Mouse (Mus musculus) midbrain, embryonic 11.5 days (tissue): ENCODE data around the gene Pik3c2g. TPM values are rescaled to one million over a fixed set of nuclear protein-coding genes. Genes with fewer than 3 reads are reported as not detected.

Source experiments
- ATAC-seq: fragments of 200-750 bp; cut with Nextera tagmentation; 2 replicates; pipeline ENCODE4 v1.8.0; 2017; ENCODE audit warnings: moderate TSS enrichment, moderate library complexity; ENCODE audit not compliant: low FRiP score
- DNase-seq: peaks from one replicate; pipeline ENCODE4 v3.0.0; 2015; ENCODE audit warnings: low spot score; ENCODE audit errors: missing footprints
- H3K27ac ChIP-seq: fragments of 300-500 bp; sonication (generic); 2 replicates; pipeline ENCODE4 v1.5.1; 2014; ENCODE audit warnings: low read depth, low read length
- H3K27me3 ChIP-seq: fragments of 300-500 bp; sonication (generic); 2 replicates; pipeline ENCODE4 v1.6.1; 2014; ENCODE audit warnings: mild to moderate bottlenecking, low read length, moderate library complexity, mixed read lengths; ENCODE audit not compliant: control insufficient read depth, insufficient read depth
- H3K36me3 ChIP-seq: fragments of 300-500 bp; sonication (generic); 2 replicates; pipeline ENCODE4 v1.6.1; 2014; ENCODE audit warnings: mild to moderate bottlenecking, low read length, moderate library complexity, mixed read lengths; ENCODE audit not compliant: control insufficient read depth, insufficient read depth
- H3K4me1 ChIP-seq: fragments of 300-500 bp; sonication (generic); 2 replicates; pipeline ENCODE4 v1.6.1; 2014; ENCODE audit warnings: low read length; ENCODE audit not compliant: control insufficient read depth, insufficient read depth
- H3K4me2 ChIP-seq: fragments of 300-500 bp; sonication (generic); 2 replicates; pipeline ENCODE4 v1.6.1; 2014; ENCODE audit warnings: mild to moderate bottlenecking, moderate library complexity
- H3K4me3 ChIP-seq: fragments of 300-500 bp; sonication (generic); 2 replicates; pipeline ENCODE4 v1.5.1; 2014; ENCODE audit warnings: low read depth, low read length
- H3K9ac ChIP-seq: fragments of 300-500 bp; sonication (generic); 2 replicates; pipeline ENCODE4 v1.6.1; 2014; ENCODE audit warnings: low read length
- H3K9me3 ChIP-seq: fragments of 300-500 bp; sonication (generic); 2 replicates; pipeline ENCODE4 v1.6.1; 2016; ENCODE audit warnings: low read length; ENCODE audit not compliant: control insufficient read depth
- WGBS: fragments of 180-500 bp; shearing (Covaris S2); extraction: QIAGEN DNeasy Blood & Tissue Kit; methylation state at CpG from one replicate; pipeline ENCODE4 v1.1.7; 2014; 5-methylcytosine and 5-hydroxymethylcytosine counted together
- polyA plus RNA-seq: library from polyadenylated mRNA; unstranded; fragments of >200 nt; fragmentation: Nextera tagmentation; extraction: Ambion mirVana; gene quantifications from 2 replicates; pipeline ENCODE4 v1.2.1, GENCODE M21; 2014

Pik3c2g gene
- polyA plus RNA-seq, 1 experiment from 2014 or later: not detected

- 94% methylated on average over 4 of the region's 4 CpGs for WGBS
- H3K27me3 ChIP-seq: no peaks in the 10 kb centered on the region
- H3K9ac ChIP-seq: no peak overlapping the region
- peaks cover 2% of the 10 kb centered on the region; the same call in 1 of the 2 replicates for H3K4me1 ChIP-seq
- H3K27ac ChIP-seq: no peak overlapping the region
- H3K4me3 ChIP-seq: no peak overlapping the region
- DNase-seq: peak; percentile 54
- ATAC-seq: no peak
- no peaks in the 10 kb centered on the region for H3K36me3 ChIP-seq
- no peak overlapping the region for H3K4me2 ChIP-seq
- H3K9me3 ChIP-seq: no peaks in the 10 kb centered on the region
Measured at GRCm38 (mm10) chr6:139971608-139972298, 384.7 kb downstream of the Pik3c2g start.

- Histone ChIP-seq H3K4me2 (no peak overlapping the region), H3K27ac (no peak overlapping the region), H3K27me3 (no peaks in the 10 kb centered on the region), H3K4me3 (no peak overlapping the region), H3K4me1 (no peaks in the 10 kb centered on the region), H3K36me3 (no peaks in the 10 kb centered on the region), H3K9me3 (no peaks in the 10 kb centered on the region), H3K9ac (no peak overlapping the region)
- 82% methylated on average over 5 of the region's 5 CpGs for WGBS
- DNase-seq: no peak
- no peak for ATAC-seq
Measured at GRCm38 (mm10) chr6:139974668-139975067, 387.6 kb downstream of the Pik3c2g start.

GRCm38 (mm10) chr6:139978114-139978513 is 391.1 kb downstream of the Pik3c2g start:
- Histone ChIP-seq H3K4me2 (no peak overlapping the region), H3K27me3 (no peaks in the 10 kb centered on the region), H3K4me3 (no peak overlapping the region), H3K9me3 (no peaks in the 10 kb centered on the region), H3K27ac (no peak overlapping the region), H3K9ac (no peak overlapping the region), H3K4me1 (no peaks in the 10 kb centered on the region), H3K36me3 (no peaks in the 10 kb centered on the region)
- ATAC-seq (no peak), DNase-seq (no peak)
- WGBS: 61% methylated on average over 3 of the region's 3 CpGs

- H3K27ac ChIP-seq: no peak overlapping the region
- no peak overlapping the region for H3K9ac ChIP-seq
- H3K27me3 ChIP-seq: no peaks in the 10 kb centered on the region
- ATAC-seq (no peak), DNase-seq (no peak)
- H3K4me3 ChIP-seq: no peak overlapping the region
- H3K4me2 ChIP-seq: no peak overlapping the region
- no peaks in the 10 kb centered on the region for H3K36me3 ChIP-seq
- H3K4me1 ChIP-seq: no peaks in the 10 kb centered on the region
- H3K9me3 ChIP-seq: no peaks in the 10 kb centered on the region
Measured at GRCm38 (mm10) chr6:139981061-139981460, 394.0 kb downstream of the Pik3c2g start.

GRCm38 (mm10) chr6:139984069-139984468 is 397.0 kb downstream of the Pik3c2g start:
- H3K27ac ChIP-seq: no peak overlapping the region
- H3K9ac ChIP-seq: no peak overlapping the region
- H3K27me3 ChIP-seq: no peaks in the 10 kb centered on the region
- ATAC-seq: no peak
- no peaks in the 10 kb centered on the region for H3K4me1 ChIP-seq
- H3K4me2 ChIP-seq: no peak overlapping the region
- no peaks in the 10 kb centered on the region for H3K9me3 ChIP-seq
- H3K4me3 ChIP-seq: no peak overlapping the region
- no peaks in the 10 kb centered on the region for H3K36me3 ChIP-seq
- DNase-seq: no peak
- 85% methylated on average over 3 of the region's 3 CpGs for WGBS

- 85% methylated on average over 2 of the region's 2 CpGs for WGBS
Measured at GRCm38 (mm10) chr6:139986564-139986963, 399.5 kb downstream of the Pik3c2g start.

GRCm38 (mm10) chr6:139989075-139989474 is 402.1 kb downstream of the Pik3c2g start:
- DNase-seq: no peak
- WGBS: 78% methylated on average over 6 of the region's 6 CpGs

More at GRCm38 (mm10) chr6:139986564-139986963, 399.5 kb downstream of the Pik3c2g start:
- no peak overlapping the region for H3K4me3 ChIP-seq
- no peaks in the 10 kb centered on the region for H3K4me1 ChIP-seq
- no peaks in the 10 kb centered on the region for H3K27me3 ChIP-seq
- no peak overlapping the region for H3K4me2 ChIP-seq
- ATAC-seq (no peak), DNase-seq (no peak)
- H3K27ac ChIP-seq: no peak overlapping the region
- no peak overlapping the region for H3K9ac ChIP-seq
- no peaks in the 10 kb centered on the region for H3K36me3 ChIP-seq
- H3K9me3 ChIP-seq: no peaks in the 10 kb centered on the region

GRCm38 (mm10) chr6:139989597-139989996 is 402.6 kb downstream of the Pik3c2g start:
- Histone ChIP-seq H3K27ac (no peak overlapping the region), H3K9me3 (no peaks in the 10 kb centered on the region), H3K27me3 (no peaks in the 10 kb centered on the region), H3K4me1 (no peaks in the 10 kb centered on the region), H3K4me3 (no peak overlapping the region), H3K4me2 (no peak overlapping the region), H3K9ac (no peak overlapping the region), H3K36me3 (no peaks in the 10 kb centered on the region)
- DNase-seq (no peak), ATAC-seq (no peak)
- WGBS: 89% methylated on average over 10 of the region's 10 CpGs

More at GRCm38 (mm10) chr6:139989075-139989474, 402.1 kb downstream of the Pik3c2g start:
- H3K9me3 ChIP-seq: no peaks in the 10 kb centered on the region
- ATAC-seq: no peak
- no peaks in the 10 kb centered on the region for H3K4me1 ChIP-seq
- no peak overlapping the region for H3K4me2 ChIP-seq
- no peaks in the 10 kb centered on the region for H3K27me3 ChIP-seq
- no peak overlapping the region for H3K4me3 ChIP-seq
- no peak overlapping the region for H3K9ac ChIP-seq
- H3K27ac ChIP-seq: no peak overlapping the region
- no peaks in the 10 kb centered on the region for H3K36me3 ChIP-seq

GRCm38 (mm10) chr6:140005181-140005580 is 418.2 kb downstream of the Pik3c2g start:
- H3K9ac ChIP-seq: no peak overlapping the region
- no peak overlapping the region for H3K27ac ChIP-seq
- no peak for DNase-seq
- no peaks in the 10 kb centered on the region for H3K4me1 ChIP-seq
- no peak overlapping the region for H3K4me3 ChIP-seq
- H3K36me3 ChIP-seq: no peaks in the 10 kb centered on the region
- H3K27me3 ChIP-seq: no peaks in the 10 kb centered on the region
- H3K4me2 ChIP-seq: no peak overlapping the region
- no peak for ATAC-seq
- H3K9me3 ChIP-seq: no peaks in the 10 kb centered on the region
- WGBS: 86% methylated on average over 3 of the region's 3 CpGs
